Mouse (Mus musculus) layer of hippocampus, postnatal 10 days (tissue): ENCODE data around the gene Msh3. TPM values are rescaled to one million over a fixed set of nuclear protein-coding genes. Genes with fewer than 3 reads are reported as not detected.

Experiments
- total RNA-seq, 2 experiments: library from RNA; stranded (reverse); gene quantifications; 2 replicates each; pipeline ENCODE4 v1.2.3; 2021

The Msh3 gene
- total RNA-seq, 2 experiments from 2014 or later, result 29.4 to 30.9 TPM

Other genes starting within 250 kb of the Msh3 start
- 10 to 100 TPM; 69.9 to 71.0 TPM for gene Rasgrf2, start 223.3 kb downstream of the Msh3 start, total RNA-seq
- gene Gm20379, start 49.0 kb downstream of the Msh3 start, total RNA-seq, result not detected
- gene Dhfr, start 277 bp downstream of the Msh3 start, total RNA-seq, result 1 to 10 TPM; 2.0 to 2.1 TPM
- gene Ankrd34b, start 70.9 kb upstream of the Msh3 start, total RNA-seq, result 10 to 100 TPM; 11.2 to 13.3 TPM
- gene Fam151b, start 129.0 kb upstream of the Msh3 start, total RNA-seq, result 10 to 100 TPM in 1 of 2 experiments, 1 to 10 TPM in 1; 8.6 to 10.1 TPM
- gene Zfyve16, start 175.9 kb upstream of the Msh3 start, total RNA-seq, result 10 to 100 TPM; 24.9 to 29.5 TPM
- not detected for gene Spz1, start 221.2 kb upstream of the Msh3 start, total RNA-seq